Mouse (Mus musculus): ENCODE data around the gene AC109138.7.
"Not testable (repeated sequence)": the region's sequence is repeated elsewhere in the genome, so short reads cannot be mapped to it uniquely, and the experiment has no call there.

AC109138.7 gene

DNA sequence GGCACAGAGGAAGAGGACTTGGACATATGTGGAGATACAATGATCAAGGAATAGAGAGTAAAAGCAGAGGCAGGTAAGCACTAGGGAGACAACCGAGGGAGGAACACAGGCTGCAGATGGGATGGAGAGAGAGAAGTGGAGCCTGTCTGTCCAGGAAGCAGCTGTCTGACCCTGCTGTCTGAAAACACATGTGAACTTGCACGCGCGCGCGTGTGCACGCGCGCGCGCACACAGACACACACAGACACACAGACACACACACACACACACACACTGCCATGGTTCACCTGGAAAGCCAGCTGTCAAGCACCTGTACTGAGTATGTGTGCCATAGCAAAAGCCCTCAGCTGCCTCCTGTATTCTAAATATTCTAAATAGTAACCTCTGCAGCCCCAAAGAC lies 4.1 kb downstream of the AC109138.7 start:
- no peak for DNase-seq

DNA sequence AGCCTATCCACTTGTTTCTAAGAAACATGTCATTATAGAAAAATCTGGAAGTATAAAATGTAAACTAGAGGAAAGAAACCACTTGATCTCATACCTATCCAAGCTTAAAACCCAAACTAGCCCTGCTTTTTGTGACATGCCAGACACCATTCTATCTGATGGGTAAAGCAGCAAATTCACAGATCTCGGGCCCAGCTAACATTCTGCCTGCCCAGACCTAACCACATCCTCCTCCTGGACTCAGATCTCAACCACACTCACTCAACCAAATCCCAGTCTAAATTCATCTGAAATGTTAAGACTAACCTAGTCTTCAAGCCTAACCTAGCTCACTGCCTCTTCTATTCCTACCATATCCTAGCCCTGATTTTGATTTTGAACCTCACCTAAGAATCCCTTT lies 4.6 kb downstream of the AC109138.7 start:
- DNase-seq = no peak

DNA sequence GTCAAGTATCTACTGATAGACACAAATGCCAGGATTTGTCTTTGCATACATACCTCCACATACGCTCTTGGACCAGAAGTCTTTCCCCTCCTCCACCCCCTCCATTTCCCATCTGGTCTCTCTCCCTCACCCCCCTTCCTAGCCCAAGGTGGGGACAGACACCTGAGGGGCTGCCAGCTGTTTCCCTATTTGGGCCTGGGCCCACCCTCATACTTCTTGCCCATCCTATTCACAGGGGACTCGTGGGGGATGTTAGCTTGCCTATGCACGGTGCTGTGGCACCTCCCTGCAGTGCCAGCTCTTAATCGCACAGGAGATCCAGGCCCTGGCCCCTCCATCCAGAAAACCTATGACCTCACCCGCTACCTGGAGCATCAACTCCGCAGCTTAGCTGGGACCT lies 5.8 kb downstream of the AC109138.7 start:
- DNase-seq = no peak

DNA sequence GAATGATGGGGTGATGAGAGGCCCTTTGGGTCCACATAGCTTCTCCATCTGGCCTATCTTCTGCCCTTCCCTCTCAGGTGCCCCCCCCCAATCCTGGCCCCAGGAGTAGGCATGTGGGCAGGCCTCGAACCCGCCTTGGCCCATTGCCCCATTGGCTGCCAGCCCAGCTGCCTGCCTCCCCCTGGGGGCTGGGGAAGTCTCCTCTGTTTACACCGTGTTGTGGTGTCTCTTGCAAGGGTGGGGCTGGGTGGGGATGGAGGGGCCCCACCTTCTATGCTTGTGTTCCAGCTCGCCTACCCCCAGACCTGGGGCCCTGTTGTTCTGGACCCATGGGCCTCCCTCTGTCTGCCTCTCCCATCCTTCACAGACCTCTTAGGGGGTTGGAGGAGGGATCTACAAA lies 6.3 kb downstream of the AC109138.7 start:
- DNase-seq = peak; percentile 31 to 44

DNA sequence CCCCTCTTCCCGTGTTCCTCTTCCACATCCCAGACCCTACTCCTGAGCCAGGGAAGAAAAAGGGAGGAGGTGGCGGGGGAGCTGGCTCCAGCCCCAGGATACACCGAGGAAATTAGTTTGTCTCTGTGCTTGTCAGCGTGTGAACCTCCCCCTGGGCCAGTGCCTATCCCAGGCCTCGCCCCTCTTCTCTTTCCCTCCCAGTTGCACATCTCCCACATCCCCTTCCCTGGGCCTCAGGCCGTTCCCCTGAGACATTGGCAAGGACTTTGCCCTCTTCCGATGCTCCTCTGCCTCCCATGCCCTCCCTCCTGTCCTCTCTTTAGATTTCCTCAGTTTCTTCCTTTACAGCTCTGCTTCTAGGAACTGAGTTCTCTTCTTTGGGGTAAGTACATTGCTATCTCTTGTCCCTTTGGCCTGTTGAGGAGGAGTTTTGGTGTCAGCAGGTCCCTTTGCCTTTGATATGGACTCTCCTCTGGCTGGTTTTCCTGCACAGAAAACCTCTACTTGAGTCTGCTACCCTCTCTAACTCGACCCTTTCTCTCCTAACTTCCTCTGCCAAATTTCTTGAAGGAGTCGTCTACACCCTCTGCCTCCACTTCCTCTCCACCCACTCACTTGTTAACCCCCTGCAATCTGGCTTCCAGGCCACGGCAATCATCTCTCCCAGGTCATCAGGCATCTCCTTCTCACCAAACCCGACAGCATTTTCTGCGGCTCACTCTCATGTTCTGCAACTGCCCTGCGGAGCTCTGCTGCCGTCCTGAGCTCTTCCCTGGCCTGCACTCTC lies 7.0 kb downstream of the AC109138.7 start:
- DNase-seq = peak; percentile 60 to 74

DNA sequence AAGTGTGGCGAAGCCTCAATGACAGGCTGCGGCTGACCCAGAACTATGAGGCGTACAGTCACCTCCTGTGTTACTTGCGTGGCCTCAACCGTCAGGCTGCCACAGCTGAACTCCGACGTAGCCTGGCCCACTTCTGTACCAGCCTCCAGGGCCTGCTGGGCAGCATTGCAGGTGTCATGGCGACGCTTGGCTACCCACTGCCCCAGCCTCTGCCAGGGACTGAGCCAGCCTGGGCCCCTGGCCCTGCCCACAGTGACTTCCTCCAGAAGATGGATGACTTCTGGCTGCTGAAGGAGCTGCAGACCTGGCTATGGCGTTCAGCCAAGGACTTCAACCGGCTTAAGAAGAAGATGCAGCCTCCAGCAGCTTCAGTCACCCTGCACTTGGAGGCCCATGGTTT lies 8.0 kb downstream of the AC109138.7 start:
- DNase-seq = peak; percentile 58 to 77

DNA sequence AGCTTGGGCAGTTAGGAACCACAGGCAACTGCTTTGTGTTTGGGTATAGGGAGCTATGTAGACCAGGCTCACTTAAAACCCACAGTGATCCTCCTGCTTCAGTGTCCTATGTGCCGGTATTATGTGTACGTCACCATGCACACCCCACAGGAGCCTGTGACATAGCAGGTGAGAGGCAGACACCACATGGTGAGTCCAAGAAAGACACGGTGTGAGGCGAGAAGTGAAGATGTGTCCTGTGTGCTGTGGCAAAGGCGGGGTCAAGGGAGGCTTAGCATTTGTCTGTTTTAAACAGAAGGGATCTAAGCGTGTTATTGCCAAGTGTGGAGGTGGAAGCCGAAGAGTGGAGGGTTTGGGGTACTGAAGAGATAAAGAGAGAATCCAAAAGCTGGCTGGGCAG lies 12.6 kb downstream of the AC109138.7 start:
- DNase-seq = no peak

- DNase-seq = no peak
Observed at GRCm38 (mm10) chr19:4227446-4227845, 13.3 kb downstream of the AC109138.7 start.

GRCm38 (mm10) chr19:4227894-4228678 lies 13.9 kb downstream of the AC109138.7 start:
- peak; percentile 79 to 84 for DNase-seq

DNA sequence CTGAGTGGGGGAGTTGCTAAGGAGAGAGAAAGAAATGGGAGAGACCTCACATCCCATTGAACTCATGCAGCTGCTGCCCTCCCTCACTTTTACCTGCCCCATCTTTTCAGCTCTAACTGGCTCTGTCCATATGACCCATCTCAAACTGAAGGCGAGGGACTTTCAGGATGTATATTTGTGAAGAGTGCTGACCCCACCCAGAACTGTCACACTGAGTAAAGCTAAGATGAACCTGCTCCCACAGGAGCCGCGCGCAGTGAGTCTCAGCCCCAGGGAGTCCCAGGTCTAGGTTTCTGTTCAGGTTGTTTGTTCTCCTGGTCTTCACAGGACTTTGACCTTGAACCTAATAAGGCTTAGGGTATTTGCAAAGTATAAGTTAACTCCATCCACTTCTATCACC lies 14.7 kb downstream of the AC109138.7 start:
- no peak for DNase-seq

GRCm38 (mm10) chr19:4229451-4230076 lies 15.4 kb downstream of the AC109138.7 start:
- peak; percentile 54 to 60 for DNase-seq

- DNase-seq = peak; percentile 24 to 45
Observed at GRCm38 (mm10) chr19:4230415-4230814, 16.3 kb downstream of the AC109138.7 start.

GRCm38 (mm10) chr19:4231253-4232185 lies 17.4 kb downstream of the AC109138.7 start, which contains the start of gene Pold4:
Pold4 (plus strand) TSS chr19:4231899.
- DNase-seq = peak; percentile 98 to 99

GRCm38 (mm10) chr19:4232186-4232572 lies 18.0 kb downstream of the AC109138.7 start:
- no peak for DNase-seq

DNA sequence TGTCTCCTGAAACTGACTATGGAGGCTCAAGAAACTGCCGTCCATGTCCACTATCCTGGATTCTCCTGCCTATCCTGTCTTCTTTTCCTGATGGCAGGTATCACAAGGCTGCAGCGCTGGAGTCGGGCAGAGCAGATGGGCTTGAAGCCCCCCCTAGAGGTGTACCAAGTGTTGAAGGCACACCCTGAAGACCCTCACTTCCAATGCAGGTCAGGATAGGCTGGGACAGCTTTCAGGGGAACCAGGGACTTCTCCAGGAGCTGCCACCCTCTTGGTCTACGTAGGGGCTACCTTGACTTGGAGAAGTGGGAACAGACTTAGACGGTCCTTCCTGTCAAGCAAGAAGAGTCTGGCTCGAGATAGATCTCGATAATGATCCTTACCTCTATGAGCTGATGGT lies 18.5 kb downstream of the AC109138.7 start:
- no peak for DNase-seq

GRCm38 (mm10) chr19:4234548-4234947 lies 20.4 kb downstream of the AC109138.7 start:
- no peak for DNase-seq

DNA sequence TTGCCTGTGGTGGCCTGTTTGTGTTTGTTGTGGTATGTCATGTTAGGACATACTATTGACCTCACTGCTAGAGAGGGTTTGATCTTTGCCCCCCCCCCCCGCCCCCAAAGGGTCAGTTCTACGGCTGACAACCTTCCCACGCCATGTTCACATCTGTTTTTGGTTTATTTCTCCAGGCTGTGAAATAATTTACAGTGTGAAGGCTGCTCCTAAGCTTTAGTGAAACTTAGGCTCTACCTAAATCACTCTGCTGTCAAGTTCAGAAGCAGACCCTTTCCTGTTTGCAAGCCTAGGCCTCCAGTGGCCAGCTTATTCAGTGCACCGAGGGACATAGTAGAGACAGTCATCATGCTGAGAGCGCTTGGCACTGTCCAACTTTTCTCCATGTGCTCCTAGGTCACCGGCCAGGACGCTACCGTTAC lies 26.1 kb downstream of the AC109138.7 start:
- DNase-seq = peak in 1 of 2 experiments; percentile 26

DNA sequence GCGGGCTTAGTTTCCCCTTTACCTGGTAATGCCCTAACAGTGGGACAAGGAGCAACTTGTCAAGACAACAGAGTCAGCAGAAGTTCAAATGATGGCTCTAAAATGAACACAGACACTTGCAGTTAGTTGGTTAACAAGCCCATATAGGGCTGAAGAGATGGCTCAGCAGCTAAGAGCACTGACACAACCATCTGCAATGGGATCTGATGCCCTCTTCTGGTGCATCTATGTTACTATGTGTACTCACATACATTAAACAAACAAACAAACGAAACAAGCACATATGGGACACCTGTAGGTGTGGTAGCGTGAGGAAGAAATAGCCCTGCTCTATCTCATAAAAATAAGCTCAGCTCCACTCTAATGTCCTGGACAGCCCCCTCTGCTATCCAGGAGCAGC lies 28.3 kb downstream of the AC109138.7 start:
- DNase-seq = no peak

- DNase-seq = no peak
Observed at GRCm38 (mm10) chr19:4244775-4245174, 30.6 kb downstream of the AC109138.7 start.

- DNase-seq = no peak
Observed at GRCm38 (mm10) chr19:4247010-4247409, 32.9 kb downstream of the AC109138.7 start.

- DNase-seq = not testable (repeated sequence)
Observed at GRCm38 (mm10) chr19:4248683-4249082, 34.5 kb downstream of the AC109138.7 start.

GRCm38 (mm10) chr19:4254230-4254629 lies 40.1 kb downstream of the AC109138.7 start:
- DNase-seq = no peak

Measured in kidney, postnatal 4 days (tissue).